Mouse (Mus musculus) heart, adult 2 months (tissue): ENCODE results near the gene Irf8.
A peak's percentile ranks its signal among the peaks of the same experiment; 100 is the strongest.

Experiments used
- CTCF ChIP-seq: fragments of 200-600 bp; IDR thresholded peaks from 2 replicates; pipeline ENCODE4 v1.8.1; 2022; ENCODE audit warnings: antibody characterized with exemption, mild to moderate bottlenecking, moderate library complexity
- EP300 ChIP-seq: fragments of 200-500 bp; IDR thresholded peaks from 2 replicates; pipeline ENCODE4 v1.6.1; 2011; ENCODE audit warnings: low read depth, low read length, control low read depth; ENCODE audit not compliant: insufficient read depth

DNA sequence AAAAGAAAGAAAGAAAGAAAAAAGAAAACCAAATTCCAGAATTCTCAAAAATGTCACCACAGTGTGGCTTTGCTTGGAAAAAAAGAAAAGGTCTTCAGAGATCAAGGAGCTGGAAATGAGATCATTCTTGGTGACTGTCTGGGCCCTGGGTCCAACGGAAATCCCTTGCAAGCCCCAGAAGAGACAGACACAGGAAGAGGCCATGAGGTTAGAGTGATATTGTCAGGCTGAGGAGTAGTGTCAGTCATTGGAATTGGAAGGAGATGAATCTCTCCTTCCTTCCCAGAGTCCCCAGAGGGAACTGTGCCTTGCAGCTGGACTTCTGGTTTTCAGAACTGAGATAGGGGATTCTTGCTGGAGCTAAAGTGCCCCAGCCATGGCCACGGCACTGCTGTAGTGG lies 36.6 kb upstream of the Irf8 start:
- TF ChIP-seq EP300 (0 out of 2 replicates have a peak, but pooled peaks have one; percentile 8), CTCF (no peak)
